Mouse (Mus musculus): ENCODE data around the gene Cables2.

Cables2 gene

DNA sequence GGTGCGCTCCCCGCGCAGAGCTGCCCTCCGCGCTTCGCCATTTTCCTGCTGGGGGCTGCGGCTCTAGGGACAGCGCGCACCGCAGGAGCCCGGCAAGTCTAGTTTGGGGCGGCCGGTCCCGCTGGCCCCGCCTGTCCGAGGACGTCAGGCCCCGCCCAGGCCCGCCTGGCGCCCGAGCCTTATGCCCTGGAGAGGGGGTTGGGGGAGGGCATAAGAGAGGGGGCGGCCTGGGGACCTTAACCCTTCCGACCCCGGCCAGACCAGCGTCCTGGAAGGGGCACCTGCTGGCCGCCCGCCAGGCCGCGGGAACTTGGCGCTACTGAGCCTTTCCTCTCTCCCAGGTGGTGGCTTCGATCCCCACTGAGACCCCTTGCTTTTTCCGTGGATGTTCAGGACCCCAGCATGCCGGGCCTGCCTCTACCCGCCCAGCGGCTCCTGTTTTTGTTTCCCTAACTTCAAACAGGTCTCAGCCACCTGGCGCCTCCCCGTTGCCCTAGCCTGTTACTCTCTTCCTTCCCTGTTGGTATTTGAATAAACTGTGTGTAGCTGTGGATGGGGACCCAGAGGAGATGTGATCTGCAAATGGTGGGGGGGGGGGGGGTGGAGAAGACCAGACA lies 47.4 kb downstream of the Cables2 start, which contains the start of gene Lama5:
TSS of gene Lama5 (minus strand) at position 98 of the 617 bp plus-strand sequence.
- ATAC-seq (ENCODE audit: low TSS enrichment): peak; percentile 60

DNA sequence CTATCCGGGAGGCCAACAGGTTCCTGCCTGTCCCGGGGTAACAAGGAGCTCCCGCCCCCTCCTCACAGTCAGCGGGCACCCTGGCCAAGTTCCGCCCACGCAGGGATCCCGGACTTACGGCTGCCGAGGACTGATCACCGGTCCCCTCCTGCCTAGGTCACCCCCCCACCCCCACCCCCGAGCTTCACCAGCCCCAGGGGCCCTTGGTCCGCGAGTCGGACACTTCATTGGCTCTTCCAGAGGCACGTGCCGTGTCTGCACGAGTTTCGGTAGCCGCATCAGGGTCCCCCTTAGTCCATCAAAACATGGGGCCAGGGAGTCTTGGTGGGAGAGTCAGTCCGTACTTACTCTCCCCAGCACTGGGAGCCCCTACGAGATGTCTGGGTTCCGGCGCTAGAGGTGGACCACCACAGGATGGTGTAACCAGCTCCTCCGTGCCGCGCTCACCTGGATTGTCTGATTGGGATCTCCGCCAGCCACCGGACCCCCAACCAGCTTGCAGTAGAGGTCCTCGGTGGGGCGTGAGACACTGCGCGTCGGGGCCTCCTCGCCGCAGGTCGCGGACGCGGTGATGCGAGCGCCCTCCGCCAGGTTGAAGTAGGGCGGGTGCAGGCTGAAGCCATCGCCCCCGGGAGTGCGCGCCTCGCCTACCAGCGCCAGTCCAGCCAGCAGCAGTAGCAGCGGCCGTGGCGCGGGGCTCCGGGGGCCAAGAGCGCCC lies 48.1 kb downstream of the Cables2 start:
- ATAC-seq (ENCODE audit: low TSS enrichment): peak; percentile 50

DNA sequence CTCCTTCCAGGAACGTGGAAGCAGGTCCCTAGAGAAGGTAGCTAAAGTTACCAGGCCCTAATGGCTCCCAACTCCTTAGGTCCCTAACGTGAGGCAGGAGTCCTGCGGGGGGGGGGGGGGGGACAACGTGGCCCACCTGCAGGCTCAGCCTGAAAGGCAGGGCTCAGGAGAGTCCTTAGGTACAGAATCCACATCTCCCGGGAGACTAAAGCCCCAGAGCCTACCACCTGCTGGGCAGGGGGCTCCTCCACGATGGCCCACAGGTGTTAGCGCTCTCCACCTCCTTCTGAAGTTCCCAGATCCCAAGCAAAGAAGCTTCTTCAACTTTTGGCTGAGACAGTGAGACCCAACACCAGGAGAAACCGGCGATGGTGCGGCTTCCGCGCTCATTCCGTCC lies 48.7 kb downstream of the Cables2 start:
- no peak for ATAC-seq (ENCODE audit: low TSS enrichment)

DNA sequence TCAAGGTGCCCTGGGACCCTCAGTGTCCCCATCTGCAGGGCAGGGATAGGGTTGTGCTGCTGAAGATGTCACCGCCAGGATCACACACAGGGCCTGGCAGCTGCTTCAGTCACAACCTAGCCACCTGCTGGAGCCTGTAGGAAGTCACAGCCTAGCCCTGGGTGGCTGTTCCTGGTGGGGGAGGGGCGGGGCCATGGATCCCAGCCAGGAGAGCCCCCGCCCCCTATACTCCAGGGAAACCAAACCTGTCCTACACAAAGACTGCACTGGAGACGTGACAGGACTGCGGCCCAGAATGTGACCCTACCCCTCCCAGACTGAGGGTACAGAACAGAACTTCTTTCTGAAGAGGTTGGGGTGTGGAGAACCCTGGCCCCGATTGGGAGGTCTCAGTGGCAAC lies 51.0 kb downstream of the Cables2 start:
- no peak for ATAC-seq (ENCODE audit: low TSS enrichment)

DNA sequence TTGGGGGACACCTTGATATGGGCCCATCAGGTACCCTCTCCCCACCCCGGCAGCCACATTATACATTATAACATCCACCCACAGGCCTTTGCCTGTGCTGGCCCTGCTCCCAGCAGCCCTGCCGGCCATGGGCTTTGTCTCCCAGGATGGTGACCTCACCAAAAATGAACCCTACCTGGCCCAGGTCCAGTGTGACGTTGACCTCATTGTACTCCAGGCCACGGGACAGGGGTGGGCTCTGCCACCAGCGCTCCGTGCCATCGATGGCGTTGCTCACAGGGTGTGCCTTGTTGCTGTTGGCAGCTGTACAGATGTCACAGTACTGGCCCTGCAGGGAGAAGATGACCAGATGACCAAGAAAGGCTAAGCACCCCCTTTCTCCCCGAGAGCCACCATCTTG lies 52.2 kb downstream of the Cables2 start:
- no peak for ATAC-seq (ENCODE audit: low TSS enrichment)

DNA sequence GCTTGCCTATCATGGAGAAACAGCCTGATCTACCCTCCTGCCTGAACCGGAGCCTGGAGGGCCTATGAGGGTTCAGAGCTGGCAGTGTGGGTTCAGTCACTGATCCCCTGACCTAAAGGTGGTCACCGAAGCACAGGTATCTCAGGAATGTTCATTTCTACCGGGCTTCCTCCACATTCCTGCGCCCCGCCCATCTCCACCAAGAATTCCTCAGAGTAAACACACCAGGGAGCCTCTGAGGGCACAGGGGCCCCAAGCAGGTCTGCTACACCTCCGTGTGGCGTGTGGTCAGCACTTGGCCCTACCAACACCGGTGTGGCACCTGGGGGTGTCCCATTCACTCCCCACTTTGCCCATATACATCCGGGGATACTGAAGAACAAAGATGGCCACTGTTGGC lies 53.1 kb downstream of the Cables2 start:
- no peak for ATAC-seq (ENCODE audit: low TSS enrichment)

DNA sequence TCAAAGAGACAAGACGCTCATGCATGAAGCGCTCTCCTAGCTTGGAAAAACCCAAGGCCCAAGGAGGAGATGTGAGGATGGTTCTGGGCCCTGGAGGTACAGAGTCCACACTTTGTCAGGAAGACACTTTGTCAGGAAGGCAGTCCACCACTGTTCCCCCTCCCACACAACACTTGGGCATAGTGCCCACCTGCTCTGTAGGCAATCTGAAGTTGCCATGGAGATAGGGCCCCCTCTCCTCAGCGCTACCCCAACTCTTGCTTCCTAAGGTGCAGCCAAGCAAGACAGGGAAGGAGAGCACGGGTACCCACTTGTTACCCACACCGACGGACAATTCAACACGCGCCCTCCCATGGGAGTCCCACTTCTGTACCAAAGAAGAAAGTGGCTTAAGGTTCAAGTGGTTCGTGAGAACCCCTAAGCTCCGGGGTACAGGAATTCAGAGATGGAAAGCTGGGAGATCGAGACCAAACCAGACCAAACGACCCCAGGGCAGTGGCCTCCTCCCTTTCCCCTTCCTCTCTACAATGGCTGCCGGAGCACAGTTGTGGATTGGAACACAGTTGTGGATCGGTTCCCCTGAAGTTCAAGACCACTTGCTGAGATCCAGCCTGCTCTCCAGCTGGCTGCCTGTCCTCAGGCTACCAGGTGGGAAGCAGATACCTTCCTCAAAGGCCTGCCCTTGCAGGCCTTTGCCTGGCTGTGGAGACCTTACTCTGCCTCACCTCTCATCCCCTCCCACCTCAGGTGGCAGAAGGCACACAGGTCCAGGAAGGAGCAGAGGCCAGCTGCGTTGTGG lies 54.0 kb downstream of the Cables2 start:
- ATAC-seq (ENCODE audit: low TSS enrichment): no peak

DNA sequence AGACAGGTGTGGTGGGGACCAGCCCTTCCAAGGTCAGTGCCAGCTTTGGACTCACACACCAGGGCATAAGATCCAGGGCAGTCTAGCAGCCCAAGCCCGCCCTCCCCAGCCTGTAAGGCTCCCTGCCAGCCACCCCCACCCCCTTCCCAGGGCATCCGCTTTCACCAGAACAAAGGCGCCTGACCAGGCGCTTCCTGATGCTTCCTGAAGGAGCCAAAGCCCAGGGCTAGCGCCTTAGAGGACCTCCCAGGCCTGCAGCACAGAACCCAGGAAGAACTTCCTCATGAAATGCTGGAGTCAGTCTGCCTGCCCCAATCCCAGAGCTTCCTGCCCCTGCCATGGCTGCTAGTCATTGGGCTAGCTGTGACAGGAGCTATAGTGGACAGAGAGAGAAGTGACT lies 54.6 kb downstream of the Cables2 start:
- ATAC-seq (ENCODE audit: low TSS enrichment): no peak

DNA sequence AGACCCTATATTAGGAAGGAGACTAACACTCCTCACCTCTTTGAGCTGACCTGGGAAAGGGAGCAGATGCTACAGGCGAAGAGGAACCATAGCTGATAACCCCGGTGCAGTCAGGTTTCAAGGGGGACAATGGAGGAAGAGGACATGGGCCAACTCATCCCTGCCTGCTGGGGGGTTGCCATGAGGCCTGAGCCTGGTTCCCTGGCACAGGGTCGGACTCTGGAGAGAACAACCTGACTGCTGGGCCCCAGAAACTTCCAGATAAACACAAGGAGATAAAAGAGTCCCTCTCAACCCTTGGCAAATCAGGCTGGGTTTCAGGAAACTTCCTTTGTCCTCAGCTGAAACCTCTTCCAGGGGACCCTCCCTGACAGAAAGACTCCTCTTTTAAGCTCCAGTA lies 55.1 kb downstream of the Cables2 start:
- ATAC-seq (ENCODE audit: low TSS enrichment): no peak

DNA sequence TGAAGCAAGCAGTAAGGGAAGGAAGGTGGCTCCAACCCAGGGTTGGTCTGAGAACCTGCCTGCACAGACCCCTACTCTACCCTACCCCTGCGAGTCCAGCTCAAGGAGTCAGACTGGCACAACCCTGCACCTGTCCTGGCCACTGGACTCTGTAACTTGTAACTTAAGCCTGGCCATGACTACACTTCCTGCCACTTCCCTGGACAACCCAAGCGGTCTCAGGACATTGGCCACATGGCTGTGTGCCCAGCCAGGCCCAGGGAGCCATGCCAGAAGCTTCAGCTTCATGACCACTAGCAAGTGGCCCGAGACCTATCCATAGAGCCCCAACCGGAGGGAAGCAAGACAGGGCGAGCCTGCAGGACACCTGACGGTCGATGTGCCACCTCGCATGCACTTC lies 55.7 kb downstream of the Cables2 start:
- no peak for ATAC-seq (ENCODE audit: low TSS enrichment)

DNA sequence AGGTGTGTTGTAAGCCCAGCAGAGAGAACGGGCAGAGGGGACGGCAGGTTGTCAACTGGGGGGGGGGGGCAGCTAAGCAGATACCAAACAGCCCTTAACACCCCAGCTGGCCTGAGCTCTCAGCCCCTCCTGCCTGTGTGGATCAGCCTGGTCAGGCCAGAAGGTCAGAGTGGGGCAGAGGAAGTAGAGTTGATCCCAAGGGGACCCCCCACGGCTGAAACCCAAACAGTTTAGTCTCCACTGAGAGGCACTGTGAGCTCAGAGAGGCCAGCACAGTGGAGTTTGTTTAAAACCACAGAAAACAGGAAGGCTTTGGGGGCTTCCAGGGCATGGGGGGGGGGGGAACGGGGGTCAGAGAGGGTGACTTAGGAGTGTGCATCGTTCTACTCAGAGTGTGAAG lies 56.4 kb downstream of the Cables2 start:
- no peak for ATAC-seq (ENCODE audit: low TSS enrichment)

DNA sequence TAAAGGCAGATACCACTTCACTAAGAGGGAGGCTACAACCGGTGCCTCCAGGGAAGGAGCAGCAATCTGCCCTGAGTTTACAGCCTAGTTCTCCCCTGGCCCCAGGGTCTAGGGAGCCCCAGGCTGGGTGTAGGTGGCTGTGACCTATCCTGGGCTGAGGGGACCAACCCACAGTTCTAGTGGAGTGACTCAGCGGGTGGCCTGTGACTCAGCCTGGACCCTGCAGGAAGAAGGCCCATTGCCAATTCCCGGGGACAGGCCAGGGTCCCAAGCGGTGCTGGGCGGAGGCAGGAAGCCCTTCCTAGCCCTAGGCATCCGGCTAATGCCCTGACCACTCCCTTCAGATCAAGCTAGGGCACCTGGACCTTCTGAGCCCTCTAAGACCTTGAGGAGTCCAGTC lies 57.3 kb downstream of the Cables2 start:
- no peak for ATAC-seq (ENCODE audit: low TSS enrichment)

DNA sequence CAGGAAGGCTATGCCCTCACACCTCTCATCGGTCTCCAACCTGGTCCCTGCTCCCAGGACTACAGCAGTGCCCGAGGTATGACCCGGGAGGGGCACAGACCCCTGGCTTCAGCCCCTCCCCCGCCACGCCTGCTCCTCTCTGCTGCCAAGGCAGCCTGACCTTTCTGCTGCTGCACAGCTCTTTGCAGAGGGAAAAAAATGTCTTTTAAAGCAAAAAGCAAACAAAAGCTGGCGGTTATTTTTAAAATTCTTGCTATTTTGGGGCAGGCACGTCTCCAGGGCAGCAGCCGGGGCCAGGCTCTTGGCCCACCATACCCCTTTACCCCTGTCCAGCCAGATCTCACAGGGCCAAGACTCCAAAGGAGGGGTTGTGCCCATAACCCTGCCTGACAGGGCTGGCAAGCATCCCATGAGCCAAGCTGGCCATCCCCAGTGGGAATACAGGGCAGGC lies 58.3 kb downstream of the Cables2 start:
- no peak for ATAC-seq (ENCODE audit: low TSS enrichment)

DNA sequence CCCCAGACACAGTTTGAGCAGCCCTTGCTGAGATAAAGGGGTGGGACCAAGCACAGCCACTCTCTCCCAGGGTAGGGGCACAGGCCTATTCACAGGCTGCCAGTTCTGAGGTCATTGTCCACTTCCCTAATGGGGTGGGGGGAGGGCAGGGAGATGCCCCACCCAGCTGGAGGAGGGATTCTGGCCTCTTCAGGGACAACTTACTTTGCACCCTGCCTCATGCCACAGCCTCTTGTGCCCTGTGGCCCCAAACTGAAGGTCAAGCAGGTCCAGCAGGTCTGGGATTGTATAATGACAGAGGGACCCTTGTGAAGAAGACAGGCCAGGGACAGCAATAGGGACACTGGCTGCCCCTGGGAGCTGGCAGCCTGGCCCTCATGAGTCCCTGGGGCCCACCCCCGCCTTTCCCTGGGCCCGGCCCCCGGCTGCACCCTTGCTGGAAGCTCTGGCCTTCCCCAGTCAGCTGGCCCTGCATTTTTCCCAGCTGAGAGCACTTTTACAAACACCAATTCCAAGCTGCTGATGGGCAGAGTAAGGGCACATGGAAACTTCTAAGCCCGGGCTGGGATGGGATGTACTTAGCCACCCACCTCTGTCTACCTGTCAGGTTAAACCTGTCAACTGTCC lies 58.8 kb downstream of the Cables2 start:
- ATAC-seq (ENCODE audit: low TSS enrichment): no peak

DNA sequence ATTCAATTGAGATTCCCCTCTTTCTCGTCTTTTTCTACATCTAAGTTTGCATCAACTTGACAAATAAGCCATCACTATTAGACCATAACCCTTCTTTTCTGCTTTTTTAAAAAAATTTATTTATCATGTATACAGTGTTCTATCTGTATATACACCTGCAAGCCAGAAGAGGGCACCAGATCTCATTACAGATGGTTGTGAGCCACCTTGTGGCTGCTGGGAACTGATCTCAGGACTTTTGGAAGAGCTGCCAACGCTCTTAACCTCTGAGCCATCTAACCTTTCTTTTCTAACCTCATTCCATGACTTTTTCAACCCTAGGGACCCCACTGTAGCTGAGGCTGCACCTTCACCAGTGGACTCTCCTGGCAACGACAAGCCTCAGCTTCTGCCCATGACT lies 61.0 kb downstream of the Cables2 start:
- no peak for ATAC-seq (ENCODE audit: low TSS enrichment)

DNA sequence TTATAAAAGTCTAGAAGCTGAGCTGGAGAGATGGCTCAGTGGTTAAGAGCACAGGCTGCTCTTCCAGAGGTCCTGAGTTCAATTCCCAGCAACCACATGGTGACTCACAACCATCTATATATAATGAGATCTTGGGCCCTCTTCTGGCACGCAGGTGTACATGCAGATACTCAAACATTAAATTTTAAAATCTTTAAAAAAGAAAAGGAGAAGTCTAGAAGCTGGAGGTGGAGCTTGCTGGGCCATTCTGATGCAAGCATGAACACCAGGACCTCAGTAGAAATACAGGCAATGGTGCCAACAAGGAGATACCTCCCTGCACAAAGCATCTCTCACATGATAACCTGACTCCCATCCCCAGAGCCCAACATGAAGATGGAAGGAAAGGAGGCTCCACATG lies 64.3 kb downstream of the Cables2 start:
- no peak for ATAC-seq (ENCODE audit: low TSS enrichment)
